Mouse (Mus musculus) CD8-positive naive resting alpha-beta T cell, adult 2 months (primary cell): ENCODE data around the gene Robo1.
"Not testable (repeated sequence)": the region's sequence is repeated elsewhere in the genome, so short reads cannot be mapped to it uniquely, and the experiment has no call there.

Experiments
- DNase-seq, 2 experiments: peaks; one replicate each; pipeline ENCODE4 v3.0.0; 2022; ENCODE audit warnings: low read depth in 2 of 2, low spot score in 2 of 2

Robo1 gene

DNA sequence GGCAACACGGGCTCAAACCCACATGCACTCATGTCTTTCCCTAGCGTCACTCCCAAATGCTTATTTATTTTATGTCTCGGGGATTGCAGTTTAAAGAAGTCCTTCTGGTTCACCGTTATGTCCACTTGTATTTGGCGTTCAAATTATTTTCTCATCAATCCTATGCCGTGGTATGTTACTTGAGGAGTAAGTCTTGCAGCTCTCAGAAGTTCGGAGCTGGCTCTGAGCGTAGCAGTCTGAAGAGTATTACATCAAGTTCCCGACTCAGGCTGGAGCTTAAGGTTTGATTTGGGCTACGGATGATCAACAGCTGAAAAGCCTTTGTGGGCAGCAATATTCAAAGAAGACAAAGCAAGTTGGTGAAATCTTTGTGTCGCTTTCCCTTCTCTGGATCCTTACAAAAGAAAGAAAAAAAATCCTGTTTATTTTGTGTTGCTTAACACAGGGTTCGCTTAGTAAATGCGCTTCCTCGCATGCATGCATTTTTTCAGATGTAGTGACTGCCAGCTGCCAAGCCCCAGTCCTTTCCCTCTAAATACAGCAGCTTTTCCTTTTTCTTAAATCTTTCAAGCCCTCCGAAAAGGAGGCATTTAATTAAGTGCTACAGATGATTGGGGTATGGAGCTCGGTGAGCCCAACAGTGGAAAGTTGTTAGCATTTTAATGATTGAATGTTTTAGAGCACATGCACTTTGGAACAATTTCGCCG lies 136.5 kb downstream of the Robo1 start:
- DNase-seq: no peak

DNA sequence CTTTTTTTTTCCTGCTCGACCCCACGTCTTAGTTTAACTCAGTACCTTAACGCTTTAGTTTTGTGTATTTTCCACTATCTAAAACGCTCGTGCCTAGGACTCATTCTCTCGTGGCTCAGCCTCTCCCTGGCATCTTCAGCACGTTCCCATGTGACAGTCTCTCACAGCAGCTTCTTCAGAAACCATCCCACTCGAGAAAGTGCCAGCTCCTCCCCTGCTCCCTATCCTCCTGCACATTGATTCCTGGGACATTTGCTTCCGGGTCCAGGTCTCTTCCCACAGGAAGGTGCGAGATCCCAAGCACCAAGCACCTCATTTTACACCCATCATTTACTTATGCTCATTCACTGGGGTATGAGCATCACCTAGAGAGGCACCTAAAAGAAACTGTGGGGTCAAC lies 150.0 kb downstream of the Robo1 start:
- no peak for DNase-seq

DNA sequence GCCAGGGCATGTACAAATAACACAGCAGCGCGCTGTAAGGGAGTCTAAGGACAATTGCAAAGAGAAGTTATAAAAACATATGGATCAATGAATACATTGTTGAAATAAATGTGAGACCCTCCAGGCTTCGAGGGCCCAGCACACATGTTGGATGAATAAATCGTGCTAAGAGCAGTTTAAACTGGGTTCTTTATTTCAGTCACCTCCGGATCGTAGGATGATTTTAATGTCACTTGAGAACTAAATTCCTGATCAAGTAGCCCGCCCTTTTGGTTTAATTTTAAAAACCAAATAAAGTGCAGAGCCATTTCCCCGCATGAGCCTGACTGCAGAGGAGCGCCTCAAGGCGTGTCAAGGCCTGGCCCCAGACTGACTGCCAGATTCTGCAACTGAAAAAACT lies 150.5 kb downstream of the Robo1 start:
- DNase-seq: no peak

DNA sequence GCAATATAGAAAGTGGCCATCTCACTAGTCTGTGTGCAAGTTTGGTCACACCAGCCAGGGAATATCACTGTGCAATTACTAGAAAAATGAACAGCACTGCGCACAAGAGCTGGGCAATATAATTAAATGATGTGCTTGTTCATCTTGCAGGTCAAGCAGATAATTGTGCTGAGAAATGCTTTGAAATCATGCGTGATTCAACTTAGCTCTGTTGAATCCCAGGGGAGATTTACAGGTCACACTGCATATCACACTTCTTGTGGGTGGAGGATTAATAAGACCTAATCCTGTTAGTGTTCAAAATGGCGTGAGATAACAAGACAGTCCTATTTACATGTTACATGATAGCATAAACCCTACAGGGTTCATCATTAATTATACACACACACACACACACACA lies 157.6 kb downstream of the Robo1 start:
- no peak for DNase-seq

DNA sequence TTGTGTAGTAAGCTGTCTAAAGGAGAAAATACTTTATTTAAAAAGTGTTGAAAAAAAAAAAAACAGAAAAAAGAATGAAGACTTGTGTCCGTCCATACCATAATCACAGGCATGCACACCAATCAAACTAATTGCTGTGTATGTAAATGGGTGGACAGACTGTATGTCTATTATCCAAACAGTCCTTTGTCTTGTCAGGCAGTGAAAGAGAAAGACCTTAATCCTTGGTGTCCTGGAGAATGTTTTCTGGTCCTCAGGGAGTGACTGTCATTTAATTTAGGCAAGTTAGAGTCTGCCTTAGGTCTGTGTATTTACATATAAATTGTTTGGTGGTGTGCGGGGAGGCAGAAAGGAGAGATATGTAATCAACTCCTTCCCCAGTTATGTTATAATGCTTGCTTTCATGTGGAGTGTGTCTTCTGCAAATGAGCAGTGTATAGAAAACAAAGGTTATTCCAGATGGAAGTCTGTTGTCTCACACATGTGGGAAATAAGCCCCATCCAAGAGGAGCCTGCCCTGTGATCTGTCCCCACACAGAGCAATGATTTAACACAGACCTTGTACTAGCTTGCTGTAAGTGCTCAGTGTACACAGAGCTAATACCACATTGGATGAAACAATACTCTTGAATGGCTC lies 162.0 kb downstream of the Robo1 start:
- no peak for DNase-seq

DNA sequence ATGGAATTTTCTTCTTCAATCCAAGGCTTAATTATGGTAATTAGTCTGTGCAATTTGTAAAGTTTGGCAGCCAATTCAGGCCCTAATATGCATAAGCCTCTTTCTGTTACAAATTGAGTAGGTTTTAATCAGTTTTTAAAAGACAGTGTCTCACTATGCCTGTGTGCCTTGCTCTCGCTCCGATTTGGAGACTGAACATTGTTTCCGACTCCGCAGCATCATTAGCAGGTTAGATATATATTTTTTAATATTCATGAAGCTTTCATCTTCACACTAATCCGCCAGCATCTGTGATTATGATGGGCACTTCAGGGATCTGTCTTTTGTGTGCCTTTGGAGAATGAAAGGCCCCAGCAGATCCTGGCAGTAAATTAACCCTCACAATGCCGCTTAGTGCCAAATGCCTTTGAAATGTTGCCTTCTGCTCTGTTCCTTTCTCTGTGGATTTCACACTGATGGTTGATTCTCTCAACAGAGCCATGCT lies 202.7 kb downstream of the Robo1 start:
- no peak for DNase-seq

DNA sequence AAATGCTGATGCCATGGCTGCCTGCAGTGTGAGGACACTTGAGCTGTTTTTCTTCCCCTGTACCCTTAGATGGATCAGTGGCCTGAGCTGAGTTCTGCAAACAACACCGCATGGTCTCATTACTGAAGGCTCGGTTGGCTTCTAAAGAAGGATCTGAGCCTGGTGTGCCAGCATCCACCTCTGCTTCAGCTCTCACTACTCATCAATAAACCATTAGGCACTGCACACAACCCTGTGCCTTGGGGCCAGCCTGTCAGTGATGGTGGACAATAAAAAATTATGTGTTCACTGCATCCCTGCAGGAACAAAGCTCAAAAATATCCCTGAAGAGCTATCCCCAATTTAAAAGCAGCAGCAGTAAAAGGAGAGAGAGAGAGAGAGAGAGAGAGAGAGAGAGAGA lies 223.2 kb downstream of the Robo1 start:
- no peak for DNase-seq

DNA sequence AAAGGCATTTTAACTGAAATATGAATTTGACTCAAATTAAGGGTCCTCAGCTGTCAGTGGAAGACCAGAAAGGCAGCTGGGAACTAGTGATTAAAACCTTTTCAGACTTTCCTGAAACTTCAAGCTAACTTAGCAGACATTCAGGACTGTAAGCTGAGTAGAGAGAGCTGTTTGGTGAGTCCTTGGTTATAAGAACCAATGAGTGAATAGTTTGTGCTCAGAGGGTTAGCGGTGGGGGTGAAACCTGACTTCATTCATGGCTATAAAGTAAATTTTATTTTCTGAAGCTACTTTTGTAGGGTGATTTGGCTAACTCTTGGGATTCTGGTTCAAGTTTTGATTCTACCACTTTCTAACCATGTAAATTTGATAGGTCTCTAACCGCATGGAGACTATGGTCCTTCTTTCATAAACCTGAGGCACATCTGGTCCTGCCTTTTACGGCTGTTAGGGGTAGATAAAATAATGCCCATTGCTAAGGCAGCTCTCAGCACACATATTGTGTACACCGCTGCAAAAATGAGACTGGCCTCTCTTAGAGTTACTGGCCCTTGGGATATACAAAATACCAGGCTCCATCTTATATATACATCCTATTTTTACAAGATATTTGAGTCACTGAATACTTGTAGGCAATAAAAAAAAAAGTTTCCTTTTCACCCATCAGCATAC lies 225.9 kb downstream of the Robo1 start:
- DNase-seq: no peak

DNA sequence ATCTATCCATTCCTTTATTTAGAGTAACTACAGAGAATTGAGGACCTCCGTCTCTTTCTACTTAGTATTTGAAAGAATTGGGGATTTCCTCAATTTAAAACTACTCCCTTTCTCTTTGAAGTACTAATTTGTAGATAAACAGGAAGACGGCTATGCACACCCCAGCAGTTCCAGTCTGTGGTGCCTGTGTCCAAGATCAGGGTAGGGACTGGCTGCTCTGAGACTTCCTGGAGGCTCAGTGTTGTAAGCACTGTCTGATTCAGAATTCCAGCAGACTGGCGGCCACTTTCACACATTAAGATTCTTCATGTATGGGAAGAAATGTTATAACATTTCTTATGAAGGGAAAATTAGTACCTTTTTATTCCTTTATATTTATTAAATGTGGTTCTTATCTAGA lies 230.1 kb downstream of the Robo1 start:
- DNase-seq: no peak

DNA sequence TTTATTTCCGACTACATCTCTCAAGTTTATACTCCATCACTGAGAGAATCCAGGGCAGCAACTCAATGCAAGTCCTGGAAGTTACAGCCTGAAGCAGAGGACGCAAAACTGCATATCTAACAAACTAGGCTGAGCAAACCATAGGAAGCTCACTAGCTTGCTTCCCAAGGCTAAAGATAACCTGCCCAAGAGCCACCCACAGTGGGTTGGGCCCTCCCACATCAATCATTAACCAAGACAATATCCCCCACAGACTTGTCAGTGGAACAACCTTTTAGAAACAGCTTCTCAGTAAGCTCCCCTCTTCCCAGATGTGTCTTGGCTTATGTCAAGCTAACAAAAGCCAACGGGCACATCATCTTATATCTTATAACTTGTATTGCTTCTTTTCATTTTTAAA lies 235.8 kb downstream of the Robo1 start:
- DNase-seq: no peak

DNA sequence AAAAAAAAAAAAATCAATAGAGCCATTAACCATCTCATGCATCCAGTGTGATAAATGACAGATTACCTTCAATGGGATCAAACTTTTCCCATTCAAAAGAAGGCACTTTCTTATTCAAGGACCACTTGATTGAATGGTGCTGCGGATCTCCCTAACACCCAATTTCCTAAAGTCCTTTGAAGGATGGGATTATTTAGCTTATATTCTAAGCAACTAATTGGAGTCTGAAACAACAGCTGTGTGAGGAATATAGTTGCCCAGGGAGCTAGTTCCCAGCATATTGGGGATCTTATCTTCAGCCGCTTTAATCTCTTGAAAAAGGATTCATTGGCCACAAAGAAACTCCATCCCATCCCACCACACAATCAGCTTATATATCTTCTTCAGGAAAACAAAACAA lies 236.8 kb downstream of the Robo1 start:
- no peak for DNase-seq

DNA sequence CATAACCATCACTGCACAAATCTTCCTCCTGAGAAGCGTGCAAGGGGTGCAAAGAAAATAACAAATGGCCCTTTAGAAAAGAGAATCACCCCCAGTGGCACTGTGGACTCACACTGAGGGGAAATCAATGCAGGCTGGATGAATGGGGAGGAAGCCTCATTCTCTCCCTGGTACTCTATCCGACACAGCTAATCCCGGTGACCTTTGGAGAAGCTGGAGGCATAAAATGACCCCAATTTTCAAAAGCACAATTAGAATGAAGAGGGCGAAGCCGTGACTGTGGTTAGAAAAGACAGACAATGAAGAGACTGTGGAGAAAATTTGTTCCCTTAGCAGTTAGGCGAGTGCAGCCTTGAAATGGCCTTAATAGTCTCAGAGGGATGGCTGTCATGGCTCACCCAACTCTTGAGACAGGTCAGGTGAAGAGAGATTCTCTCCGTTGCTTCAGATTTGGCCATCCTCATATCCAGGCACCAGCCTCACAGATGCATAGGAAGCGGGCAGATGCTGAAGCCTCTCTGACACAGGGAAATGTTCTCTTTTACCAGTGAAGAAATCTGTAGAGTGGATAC lies 243.7 kb downstream of the Robo1 start:
- no peak for DNase-seq

DNA sequence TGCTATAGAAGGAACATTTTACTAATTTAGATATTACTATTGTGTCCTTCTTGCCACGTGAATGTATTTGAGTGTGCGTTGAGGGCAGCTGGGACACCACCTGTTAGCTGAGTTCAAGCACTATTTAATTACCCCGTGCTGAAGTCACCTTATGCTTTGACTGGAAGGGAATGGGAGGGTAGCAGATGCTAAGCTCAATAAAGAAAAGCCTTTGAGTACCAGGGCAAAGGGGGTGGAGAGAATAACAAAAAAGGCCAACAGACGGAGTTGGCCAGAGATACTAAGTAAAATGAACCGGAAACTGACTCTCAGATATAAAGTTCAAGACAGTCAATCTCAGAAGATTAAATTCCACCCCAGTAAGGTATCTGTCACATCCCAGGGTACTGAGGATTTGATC lies 245.6 kb downstream of the Robo1 start:
- DNase-seq: no peak

DNA sequence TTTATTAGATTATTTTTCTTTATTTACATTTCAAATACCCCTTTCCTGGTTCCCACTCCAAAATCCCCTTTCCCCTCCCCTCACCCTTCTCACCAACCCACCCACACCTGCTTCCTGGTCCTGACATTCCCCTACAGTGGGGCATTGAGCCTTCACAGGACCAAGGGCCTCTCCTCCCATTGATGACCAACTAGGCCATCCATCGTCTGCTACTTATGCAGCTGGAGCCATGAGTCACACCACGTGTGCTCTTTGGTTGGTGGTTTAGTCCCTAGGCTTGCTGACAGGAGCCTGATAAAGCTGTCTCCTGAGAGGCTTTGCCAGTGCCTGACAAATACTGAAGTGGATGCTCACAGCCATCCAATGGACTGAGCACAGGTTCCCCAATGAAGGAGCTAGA lies 254.0 kb downstream of the Robo1 start:
- not testable (repeated sequence) for DNase-seq

DNA sequence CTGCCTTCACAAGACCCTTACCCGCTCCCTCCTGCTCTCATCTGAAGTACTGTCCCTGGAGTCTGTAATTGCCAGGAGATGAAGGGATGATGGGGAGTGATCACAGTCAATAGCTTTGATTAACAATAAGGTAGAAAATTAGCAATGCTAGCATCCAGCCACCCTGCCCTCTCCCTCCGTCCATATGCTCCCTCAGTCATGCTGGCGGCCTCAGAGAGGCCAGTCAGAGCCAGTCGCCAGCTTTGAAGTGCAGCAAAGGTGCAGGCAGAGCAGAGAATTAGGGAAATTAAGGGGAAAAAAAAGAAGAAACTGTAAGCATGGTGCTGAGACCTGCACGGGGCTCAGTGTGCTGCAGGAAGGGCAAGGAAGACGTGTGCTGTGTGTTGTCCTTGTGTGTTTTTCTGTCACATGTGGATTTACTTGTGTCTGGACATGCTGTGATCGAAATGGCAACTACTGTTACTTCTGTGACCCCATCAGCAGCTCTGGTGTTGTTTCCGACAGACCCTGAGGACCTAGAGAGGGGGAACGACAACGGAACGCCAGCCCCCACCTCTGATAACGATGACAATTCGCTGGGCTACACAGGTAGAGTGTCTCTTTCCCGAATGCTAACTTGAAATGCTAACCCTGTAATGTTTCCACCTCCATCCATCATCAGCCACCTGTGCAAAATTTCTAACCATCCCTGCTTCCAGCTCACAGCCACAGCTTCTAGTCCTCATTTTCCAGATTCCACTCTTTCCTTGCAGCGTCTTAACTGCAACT lies 255.3 kb downstream of the Robo1 start:
- DNase-seq: no peak

DNA sequence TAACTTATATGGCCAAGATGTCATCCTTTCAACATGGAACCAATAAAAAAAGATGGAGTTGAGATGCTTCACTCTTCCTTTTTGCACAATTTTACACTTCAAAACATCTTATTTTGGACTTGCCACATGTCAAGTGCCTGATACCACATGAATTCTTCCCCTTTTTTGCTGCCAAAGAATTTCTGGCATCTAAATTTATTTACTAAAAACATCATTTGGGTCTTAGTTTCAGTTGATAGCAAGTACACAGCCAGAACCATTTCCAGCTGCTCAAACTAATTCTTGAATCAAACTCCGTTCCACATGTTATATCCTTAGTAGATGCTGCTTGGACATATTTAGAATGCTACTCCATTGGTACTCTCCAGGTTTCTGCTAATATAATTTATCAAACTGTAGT lies 267.1 kb downstream of the Robo1 start:
- no peak for DNase-seq

DNA sequence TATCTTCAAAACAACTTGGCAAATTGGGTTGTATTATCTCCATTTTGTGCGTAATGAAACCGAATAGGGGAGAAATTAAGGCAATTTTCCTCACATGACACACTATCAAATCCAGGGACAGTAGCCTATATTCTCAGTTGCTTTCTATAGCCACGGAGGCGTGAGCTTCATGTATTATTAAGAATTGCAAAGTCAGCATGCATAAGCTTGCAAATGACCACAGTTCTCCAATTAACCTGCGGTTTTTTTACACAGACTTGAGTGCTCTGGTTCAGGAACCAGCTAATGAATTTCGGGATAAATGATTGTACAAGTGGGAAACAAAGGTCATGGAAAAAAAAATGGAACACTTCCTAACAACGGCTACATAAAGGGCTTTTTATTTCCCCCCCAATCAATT lies 268.9 kb downstream of the Robo1 start:
- DNase-seq: no peak

DNA sequence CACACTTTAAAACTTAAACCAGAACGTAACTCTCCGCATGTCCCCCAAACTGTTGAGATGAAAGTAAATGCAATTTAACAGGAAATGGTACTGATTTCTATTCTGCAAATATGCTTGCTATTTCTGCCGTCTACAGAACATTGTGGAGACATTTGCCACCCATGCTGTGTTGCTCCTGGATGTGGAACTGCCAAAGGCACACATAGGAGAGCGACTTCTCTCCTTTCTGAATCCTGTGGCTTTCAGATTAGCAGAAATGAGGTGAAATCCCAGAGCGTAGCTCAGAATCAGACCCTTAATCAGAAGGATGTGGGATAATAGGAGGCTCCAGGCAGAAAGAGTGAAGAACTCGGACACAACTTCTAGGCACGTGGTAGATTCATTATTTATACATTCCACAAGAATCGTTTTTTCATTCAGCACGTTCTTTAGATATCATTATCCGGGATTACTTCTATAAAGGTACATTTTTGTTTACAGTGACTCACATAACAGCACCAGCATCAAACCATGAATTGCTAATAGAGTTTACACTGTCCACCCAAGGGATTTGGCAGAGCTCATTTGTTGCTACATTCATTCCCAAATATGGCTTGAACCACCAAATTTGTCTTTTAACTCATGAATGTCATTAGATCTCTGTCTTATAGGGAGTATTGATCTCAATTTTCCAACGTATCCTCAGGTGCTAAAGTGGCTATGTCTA lies 276.5 kb downstream of the Robo1 start:
- DNase-seq: no peak

DNA sequence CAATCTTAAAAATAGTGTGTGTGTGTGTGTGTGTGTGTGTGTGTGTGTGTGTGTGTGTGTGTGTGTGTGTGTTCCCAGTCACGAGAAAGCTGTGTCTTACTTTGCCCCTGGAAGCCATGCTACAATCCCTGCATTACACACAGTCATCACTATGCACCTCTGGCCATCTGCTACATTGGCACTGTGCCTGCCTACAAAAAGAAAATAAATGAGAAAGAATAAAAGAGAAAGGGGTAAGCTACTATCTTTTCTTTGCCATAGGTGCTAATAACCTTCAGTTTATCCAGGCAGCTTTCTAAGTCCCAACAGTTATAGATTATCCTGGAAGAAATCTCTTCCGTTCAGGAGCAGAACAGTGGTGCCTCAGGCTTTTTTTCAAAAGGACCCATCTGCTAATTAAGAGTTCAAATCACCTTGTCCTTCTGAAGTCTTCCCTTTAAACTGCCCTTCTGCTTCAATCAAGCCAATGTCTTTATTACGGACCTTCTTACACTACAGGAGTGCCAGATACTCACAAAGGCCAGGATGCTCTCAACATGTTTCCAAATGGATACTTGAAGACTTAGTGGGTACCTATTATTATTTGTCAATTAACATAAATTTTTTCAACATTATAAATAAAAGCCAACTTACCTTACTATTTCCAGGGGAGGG lies 277.2 kb downstream of the Robo1 start:
- no peak for DNase-seq

DNA sequence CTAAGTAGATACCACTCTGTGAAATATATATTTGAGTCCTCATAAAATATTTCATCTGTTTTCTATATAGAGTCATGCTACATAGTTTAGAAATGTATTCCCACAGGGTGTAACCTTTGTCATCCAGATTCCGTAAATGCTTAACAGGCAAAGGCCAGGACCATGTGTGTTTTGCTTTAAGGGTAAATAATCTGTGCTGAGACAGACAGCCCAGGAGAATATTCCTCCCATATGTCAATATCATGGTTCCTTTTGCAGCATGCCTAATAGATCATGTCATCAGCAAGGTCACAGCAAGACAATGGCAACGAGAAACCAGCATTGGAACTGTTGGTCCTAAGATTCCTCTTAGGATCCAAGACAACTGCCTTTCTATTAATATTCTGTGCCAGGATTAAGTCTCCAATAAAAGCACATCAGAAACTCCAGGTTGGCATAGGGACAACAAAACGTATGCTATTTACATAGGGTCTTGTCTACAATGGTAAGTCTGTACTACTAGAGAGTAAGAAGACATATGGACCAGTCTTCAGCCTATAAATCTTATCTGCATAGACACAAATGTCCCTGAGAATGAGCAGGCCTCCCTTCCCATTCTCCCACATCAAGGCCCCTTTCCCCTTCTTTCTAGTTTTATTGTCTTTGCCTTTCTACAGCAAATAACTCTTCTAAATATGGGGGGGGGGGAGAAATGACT lies 279.4 kb downstream of the Robo1 start:
- DNase-seq: no peak
